Mouse (Mus musculus) monocyte, adult 59 days (primary cell): ENCODE results near the gene Tceal6. TPM values are rescaled to one million over a fixed set of nuclear protein-coding genes. Genes with fewer than 3 reads are reported as not detected.

Experiments used
- total RNA-seq, 2 experiments: library from RNA; stranded (reverse); gene quantifications; one replicate each; pipeline ENCODE4 v1.2.4; 2023

The Tceal6 gene
- total RNA-seq, result not detected

DNA sequence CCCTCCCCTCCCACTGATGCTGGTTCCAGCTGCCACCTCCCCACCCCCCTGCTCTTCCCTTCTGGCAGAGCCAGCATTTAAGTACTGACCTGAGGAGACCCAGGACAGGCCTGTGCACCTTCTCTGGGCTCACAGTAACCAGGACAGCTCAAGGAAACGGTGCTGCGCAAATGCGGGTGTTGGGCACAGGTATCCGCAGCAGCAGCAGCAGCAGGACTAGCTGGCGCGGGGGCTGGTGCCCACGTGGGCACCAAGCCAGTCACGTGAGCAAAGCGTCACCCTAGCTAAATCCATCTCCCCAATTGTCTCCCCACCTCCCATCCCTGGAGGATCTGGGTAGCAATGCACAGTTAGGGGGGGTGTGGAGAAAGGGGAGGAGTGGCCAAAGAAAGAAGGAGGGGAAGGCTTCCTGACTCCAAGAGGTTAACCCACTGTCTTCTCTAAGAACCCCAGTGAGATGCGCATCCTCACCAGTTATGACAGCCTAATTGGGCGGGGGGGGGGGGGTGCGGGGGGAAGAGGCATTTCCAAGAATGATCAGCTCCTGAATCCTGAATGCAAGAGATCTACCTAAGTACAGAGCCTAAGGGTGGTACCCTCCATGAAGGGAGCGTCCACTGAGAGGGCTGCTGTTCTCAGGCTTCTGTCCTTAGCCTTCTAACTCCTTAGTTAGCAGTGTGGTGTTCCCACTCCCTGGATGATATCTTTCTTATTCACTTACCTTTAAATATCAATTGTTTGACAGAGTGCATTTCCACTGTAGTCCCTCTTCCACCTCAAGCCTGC is at the start of gene Tceal6:
Gene Tceal6, minus strand, starts transcription at position 252 of the 786 bp plus-strand sequence.

DNA sequence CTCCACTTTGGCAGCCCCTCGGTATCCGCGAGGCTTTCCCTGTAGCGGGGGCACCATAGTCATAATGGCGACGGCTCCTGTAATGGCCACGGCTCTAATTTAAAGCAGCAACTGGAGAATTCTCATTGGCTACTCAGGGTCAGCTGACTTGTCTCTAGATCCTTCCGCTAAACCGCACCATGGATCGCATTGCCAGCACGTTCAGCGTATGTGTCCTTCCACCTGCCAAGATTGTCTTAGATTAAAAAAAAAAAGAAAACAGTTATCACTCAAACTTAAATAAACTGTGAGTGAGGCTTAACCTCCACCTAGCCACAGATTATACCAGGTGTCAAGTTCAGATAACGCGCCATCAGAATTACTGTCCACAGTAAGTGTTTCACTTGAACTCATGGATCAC is 33.0 kb downstream of the Tceal6 start, which contains the start of gene Gm15023:
Gene Gm15023, minus strand, starts transcription at position 101 of the 400 bp plus-strand sequence.

Other genes starting within 250 kb of the Tceal6 start
- not detected for gene Nxf2, start 245.9 kb downstream of the Tceal6 start, total RNA-seq
- gene Zmat1, start 201.5 kb downstream of the Tceal6 start, total RNA-seq, result 1 to 10 TPM; 2.7 to 3.1 TPM
- gene Gm15023, start 33.1 kb downstream of the Tceal6 start, total RNA-seq, result not detected
- not detected for gene Pramel3, start 91.6 kb upstream of the Tceal6 start, total RNA-seq
- gene Gm5128, start 162.6 kb upstream of the Tceal6 start, total RNA-seq, result not detected
- gene Gm7903, start 223.1 kb upstream of the Tceal6 start, total RNA-seq, result not detected